Mouse (Mus musculus): ENCODE results near the gene Ccdc189. TPM values are rescaled to one million over a fixed set of nuclear protein-coding genes. Genes with fewer than 3 reads are reported as not detected.

The Ccdc189 gene
- polyA plus RNA-seq, 1 experiment from 2014 or later, result 5.9 TPM

DNA sequence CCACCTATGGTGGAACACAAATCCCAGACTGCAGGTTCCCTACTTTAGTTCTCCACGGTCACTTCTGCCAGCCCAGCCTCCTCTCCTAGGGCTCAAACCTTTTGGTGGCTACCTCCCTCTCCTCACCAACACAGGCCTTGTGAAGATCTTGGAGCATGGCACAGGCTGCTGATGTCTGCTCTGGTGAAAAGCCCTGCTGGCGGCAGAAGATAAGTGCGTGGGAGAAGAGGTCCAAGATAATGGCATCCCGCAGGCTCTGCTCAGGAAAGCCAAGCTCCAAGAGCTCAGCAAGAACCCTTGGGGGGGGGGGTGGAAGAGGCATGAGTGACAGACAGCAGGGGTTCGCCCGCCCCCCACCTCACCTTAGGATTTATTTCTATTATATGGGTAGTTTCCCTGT is 2.2 kb downstream of the Ccdc189 start:
- peak; percentile 41; the same call in 1 of the 2 replicates for ATAC-seq (ENCODE audit: low read depth)
- WGBS (ENCODE audit: insufficient replicate concordance), result 37% methylated on average over 6 of the region's 6 CpGs
- H3K27ac ChIP-seq (ENCODE audit: low read length), result peak overlapping the region; percentile 69
- peak overlapping the region; percentile 28 for H3K4me2 ChIP-seq (ENCODE audit: low read depth, low read length)
- no peaks in the 10 kb centered on the region for H3K27me3 ChIP-seq (ENCODE audit: control insufficient read depth, insufficient read depth, low read depth, low read length)
- H3K9me3 ChIP-seq (replicated peaks; ENCODE audit: control insufficient read depth, low read length), result no peaks in the 10 kb centered on the region
- peaks cover 27% of the 10 kb centered on the region for H3K36me3 ChIP-seq (ENCODE audit: control insufficient read depth, insufficient read depth)
- H3K9ac ChIP-seq (ENCODE audit: low read depth, low read length), result peak overlapping the region; percentile 21; the same call in 1 of the 2 replicates
- H3K4me3 ChIP-seq (ENCODE audit: low read depth, low read length), result no peak overlapping the region
- peaks cover 38% of the 10 kb centered on the region for H3K4me1 ChIP-seq (ENCODE audit: control insufficient read depth, low read depth, low read length)

- 80% methylated on average over 7 of the region's 7 CpGs for WGBS (ENCODE audit: insufficient replicate concordance)
- H3K9me3 ChIP-seq (replicated peaks; ENCODE audit: control insufficient read depth, low read length), result no peaks in the 10 kb centered on the region
- no peak overlapping the region for H3K4me2 ChIP-seq (ENCODE audit: low read depth, low read length)
- no peak overlapping the region for H3K9ac ChIP-seq (ENCODE audit: low read depth, low read length)
- peaks cover 16% of the 10 kb centered on the region for H3K36me3 ChIP-seq (ENCODE audit: control insufficient read depth, insufficient read depth)
- ATAC-seq (ENCODE audit: low read depth), result no peak
- H3K27me3 ChIP-seq (ENCODE audit: control insufficient read depth, insufficient read depth, low read depth, low read length), result no peaks in the 10 kb centered on the region
- peaks cover 38% of the 10 kb centered on the region for H3K4me1 ChIP-seq (ENCODE audit: control insufficient read depth, low read depth, low read length)
- no peak overlapping the region for H3K4me3 ChIP-seq (ENCODE audit: low read depth, low read length)
- H3K27ac ChIP-seq (ENCODE audit: low read length), result no peak overlapping the region
Measured at GRCm38 (mm10) chr7:127585031-127585430, 3.4 kb downstream of the Ccdc189 start.

DNA sequence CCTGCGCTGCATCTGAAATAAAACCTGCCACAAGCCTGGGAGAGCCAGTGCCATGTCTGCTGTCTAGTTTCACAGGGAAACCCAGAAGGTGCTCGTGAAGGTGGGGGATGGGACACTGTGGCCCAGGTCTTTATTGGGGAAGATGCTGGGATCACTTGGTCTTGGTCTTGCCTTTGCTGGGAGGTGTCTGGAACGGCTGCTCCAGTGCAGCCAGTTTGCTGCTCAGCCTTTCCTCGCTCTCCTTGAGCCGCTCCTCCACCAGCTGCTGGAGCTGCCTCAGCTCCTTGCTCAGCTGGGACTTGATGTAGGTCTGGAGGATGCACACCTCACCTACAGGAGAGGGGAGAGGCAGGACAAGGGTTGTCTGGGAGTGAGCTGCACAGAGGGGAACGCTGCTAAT is 5.1 kb downstream of the Ccdc189 start:
- H3K9ac ChIP-seq (ENCODE audit: low read depth, low read length), result no peak overlapping the region
- peaks cover 23% of the 10 kb centered on the region for H3K36me3 ChIP-seq (ENCODE audit: control insufficient read depth, insufficient read depth)
- peaks cover 29% of the 10 kb centered on the region for H3K4me1 ChIP-seq (ENCODE audit: control insufficient read depth, low read depth, low read length)
- no peaks in the 10 kb centered on the region for H3K9me3 ChIP-seq (replicated peaks; ENCODE audit: control insufficient read depth, low read length)
- H3K4me2 ChIP-seq (ENCODE audit: low read depth, low read length), result no peak overlapping the region
- 82% methylated on average over 6 of the region's 6 CpGs for WGBS (ENCODE audit: insufficient replicate concordance)
- no peak overlapping the region for H3K27ac ChIP-seq (ENCODE audit: low read length)
- no peak overlapping the region for H3K4me3 ChIP-seq (ENCODE audit: low read depth, low read length)
- H3K27me3 ChIP-seq (ENCODE audit: control insufficient read depth, insufficient read depth, low read depth, low read length), result no peaks in the 10 kb centered on the region
- no peak for ATAC-seq (ENCODE audit: low read depth)

- Histone ChIP-seq H3K9me3 (replicated peaks; ENCODE audit: control insufficient read depth, low read length) (no peaks in the 10 kb centered on the region), H3K4me3 (ENCODE audit: low read depth, low read length) (peak overlapping the region; percentile 87), H3K4me1 (ENCODE audit: control insufficient read depth, low read depth, low read length) (peaks cover 17% of the 10 kb centered on the region), H3K4me2 (ENCODE audit: low read depth, low read length) (peak overlapping the region; percentile 96), H3K27ac (ENCODE audit: low read length) (peak overlapping the region; percentile 72), H3K36me3 (ENCODE audit: control insufficient read depth, insufficient read depth) (peaks cover 16% of the 10 kb centered on the region), H3K27me3 (ENCODE audit: control insufficient read depth, insufficient read depth, low read depth, low read length) (no peaks in the 10 kb centered on the region), H3K9ac (ENCODE audit: low read depth, low read length) (peak overlapping the region; percentile 86)
- no peak for ATAC-seq (ENCODE audit: low read depth)
- WGBS (ENCODE audit: insufficient replicate concordance), result 9% methylated on average over 7 of the region's 7 CpGs
Measured at GRCm38 (mm10) chr7:127574115-127574514, 14.3 kb downstream of the Ccdc189 start.

GRCm38 (mm10) chr7:127573503-127574008 is 14.8 kb downstream of the Ccdc189 start:
- peaks cover 17% of the 10 kb centered on the region for H3K4me1 ChIP-seq (ENCODE audit: control insufficient read depth, low read depth, low read length)
- peak; percentile 16 for ATAC-seq (ENCODE audit: low read depth)
- H3K9ac ChIP-seq (ENCODE audit: low read depth, low read length), result peak overlapping the region; percentile 86
- H3K4me3 ChIP-seq (ENCODE audit: low read depth, low read length), result peak overlapping the region; percentile 87
- H3K9me3 ChIP-seq (replicated peaks; ENCODE audit: control insufficient read depth, low read length), result no peaks in the 10 kb centered on the region
- H3K4me2 ChIP-seq (ENCODE audit: low read depth, low read length), result peak overlapping the region; percentile 96
- H3K36me3 ChIP-seq (ENCODE audit: control insufficient read depth, insufficient read depth), result peaks cover 15% of the 10 kb centered on the region
- H3K27ac ChIP-seq (ENCODE audit: low read length), result peak overlapping the region; percentile 72
- WGBS (ENCODE audit: insufficient replicate concordance), result 0% methylated on average over 18 of the region's 28 CpGs
- H3K27me3 ChIP-seq (ENCODE audit: control insufficient read depth, insufficient read depth, low read depth, low read length), result no peaks in the 10 kb centered on the region

GRCm38 (mm10) chr7:127572895-127573471 is 15.4 kb downstream of the Ccdc189 start, which contains the start of gene Phkg2:
Gene Phkg2 (plus strand): TSS chr7:127573340.
- no peaks in the 10 kb centered on the region for H3K27me3 ChIP-seq (ENCODE audit: control insufficient read depth, insufficient read depth, low read depth, low read length)
- peaks cover 17% of the 10 kb centered on the region for H3K4me1 ChIP-seq (ENCODE audit: control insufficient read depth, low read depth, low read length)
- H3K9me3 ChIP-seq (replicated peaks; ENCODE audit: control insufficient read depth, low read length), result no peaks in the 10 kb centered on the region
- H3K27ac ChIP-seq (ENCODE audit: low read length), result peak within 1 kb of the TSS; percentile 72
- H3K4me3 ChIP-seq (ENCODE audit: low read depth, low read length), result peak within 1 kb of the TSS; percentile 87
- WGBS (ENCODE audit: insufficient replicate concordance), result under 1% methylated on average over 17 of the region's 17 CpGs
- peak within 1 kb of the TSS; percentile 86 for H3K9ac ChIP-seq (ENCODE audit: low read depth, low read length)
- peak within 1 kb of the TSS; percentile 96 for H3K4me2 ChIP-seq (ENCODE audit: low read depth, low read length)
- peaks cover 9% of the 10 kb centered on the region for H3K36me3 ChIP-seq (ENCODE audit: control insufficient read depth, insufficient read depth)
- ATAC-seq (ENCODE audit: low read depth), result peak; percentile 98

- Histone ChIP-seq H3K4me3 (ENCODE audit: low read depth, low read length) (no peak overlapping the region), H3K27ac (ENCODE audit: low read length) (no peak overlapping the region), H3K36me3 (ENCODE audit: control insufficient read depth, insufficient read depth) (peaks cover 19% of the 10 kb centered on the region), H3K9me3 (replicated peaks; ENCODE audit: control insufficient read depth, low read length) (no peaks in the 10 kb centered on the region), H3K4me2 (ENCODE audit: low read depth, low read length) (no peak overlapping the region), H3K27me3 (ENCODE audit: control insufficient read depth, insufficient read depth, low read depth, low read length) (no peaks in the 10 kb centered on the region), H3K9ac (ENCODE audit: low read depth, low read length) (no peak overlapping the region), H3K4me1 (ENCODE audit: control insufficient read depth, low read depth, low read length) (no peaks in the 10 kb centered on the region)
- WGBS (ENCODE audit: insufficient replicate concordance), result 77% methylated on average over 6 of the region's 6 CpGs
- ATAC-seq (ENCODE audit: low read depth), result no peak
Measured at GRCm38 (mm10) chr7:127564381-127565150, 23.8 kb downstream of the Ccdc189 start.

DNA sequence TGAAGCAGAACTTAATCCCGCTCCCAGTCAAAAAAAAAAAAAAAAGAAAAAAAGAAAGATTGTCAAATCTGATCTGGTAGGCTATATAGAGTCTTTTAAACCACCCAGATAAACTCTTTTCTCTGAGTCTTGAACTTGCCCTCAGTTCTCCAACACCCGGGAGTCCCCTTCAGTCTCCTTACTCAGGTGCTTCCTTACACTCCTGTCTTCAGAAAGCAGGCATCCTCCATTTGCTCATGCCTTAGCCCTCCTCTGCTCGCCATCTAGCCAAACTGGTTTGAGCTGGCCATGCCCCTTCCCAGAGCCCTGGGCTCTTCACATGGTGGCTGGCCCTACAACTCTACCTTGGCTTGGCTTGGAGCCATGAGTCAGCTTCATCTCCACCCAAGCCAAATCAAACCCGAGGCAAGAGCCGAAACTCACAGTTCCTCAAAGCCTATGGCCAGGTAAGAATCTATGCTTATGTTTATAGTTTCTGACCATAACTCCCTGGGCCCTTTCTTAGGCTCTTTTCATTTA is 27.0 kb downstream of the Ccdc189 start, which contains the start of gene Tmem265:
Tmem265 (plus strand) TSS at position 51 of the 519 bp plus-strand sequence.
- Histone ChIP-seq H3K9ac (ENCODE audit: low read depth, low read length) (no peak within 1 kb of the TSS), H3K4me2 (ENCODE audit: low read depth, low read length) (no peak within 1 kb of the TSS), H3K27ac (ENCODE audit: low read length) (no peak within 1 kb of the TSS), H3K4me3 (ENCODE audit: low read depth, low read length) (no peak within 1 kb of the TSS), H3K9me3 (replicated peaks; ENCODE audit: control insufficient read depth, low read length) (no peaks in the 10 kb centered on the region), H3K4me1 (ENCODE audit: control insufficient read depth, low read depth, low read length) (no peaks in the 10 kb centered on the region), H3K36me3 (ENCODE audit: control insufficient read depth, insufficient read depth) (peaks cover 42% of the 10 kb centered on the region), H3K27me3 (ENCODE audit: control insufficient read depth, insufficient read depth, low read depth, low read length) (no peaks in the 10 kb centered on the region)
- WGBS (ENCODE audit: insufficient replicate concordance), result 86% methylated on average over 5 of the region's 5 CpGs
- ATAC-seq (ENCODE audit: low read depth), result no peak

DNA sequence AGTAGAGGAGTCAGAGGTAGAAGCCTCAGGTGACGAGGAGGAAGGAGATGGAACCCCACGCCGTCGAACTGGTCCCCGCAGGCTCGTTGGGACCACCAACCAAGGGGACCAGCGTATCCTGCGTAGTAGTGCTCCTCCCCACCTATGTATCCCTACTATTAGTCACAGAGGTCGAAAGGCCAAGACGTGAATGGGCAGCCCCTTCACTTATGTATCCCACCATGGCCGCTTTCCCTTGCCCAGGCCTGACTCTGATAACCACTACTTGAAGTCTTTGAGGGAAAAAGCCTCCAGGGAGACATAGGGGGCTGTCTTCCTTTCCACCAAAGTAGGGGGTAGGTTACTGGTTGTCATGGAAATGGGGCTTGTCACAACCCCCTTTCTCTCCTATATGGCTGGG is 27.8 kb downstream of the Ccdc189 start:
- H3K4me3 ChIP-seq (ENCODE audit: low read depth, low read length), result no peak overlapping the region
- no peaks in the 10 kb centered on the region for H3K4me1 ChIP-seq (ENCODE audit: control insufficient read depth, low read depth, low read length)
- peaks cover 44% of the 10 kb centered on the region for H3K36me3 ChIP-seq (ENCODE audit: control insufficient read depth, insufficient read depth)
- no peaks in the 10 kb centered on the region for H3K27me3 ChIP-seq (ENCODE audit: control insufficient read depth, insufficient read depth, low read depth, low read length)
- H3K27ac ChIP-seq (ENCODE audit: low read length), result no peak overlapping the region
- ATAC-seq (ENCODE audit: low read depth), result no peak
- H3K9me3 ChIP-seq (replicated peaks; ENCODE audit: control insufficient read depth, low read length), result no peaks in the 10 kb centered on the region
- 88% methylated on average over 11 of the region's 11 CpGs for WGBS (ENCODE audit: insufficient replicate concordance)
- no peak overlapping the region for H3K4me2 ChIP-seq (ENCODE audit: low read depth, low read length)
- H3K9ac ChIP-seq (ENCODE audit: low read depth, low read length), result no peak overlapping the region
